Mouse (Mus musculus): ENCODE measurements around the gene Irak4.

Irak4 gene

GRCm38 (mm10) chr15:94630553-94630952 lies 87.1 kb downstream of the Irak4 start:
- no peak for DNase-seq

Data from cerebellum, adult 11 months (tissue).